Mouse (Mus musculus): ENCODE results near the gene Erbb2.

- TF ChIP-seq POLR2A (IDR thresholded peaks at IDR 0.05; ENCODE audit: borderline replicate concordance, insufficient read depth, low read length) (no peak), CTCF (IDR thresholded peaks at IDR 0.05; ENCODE audit: borderline replicate concordance, insufficient read depth, low read depth, low read length) (no peak)
Measured at GRCm38 (mm10) chr11:98437441-98437840, 25.2 kb downstream of the Erbb2 start.

All from cerebellum, adult 2 months (tissue).